Mouse (Mus musculus): Measurements from ENCODE around the gene Slc6a9.

DNA sequence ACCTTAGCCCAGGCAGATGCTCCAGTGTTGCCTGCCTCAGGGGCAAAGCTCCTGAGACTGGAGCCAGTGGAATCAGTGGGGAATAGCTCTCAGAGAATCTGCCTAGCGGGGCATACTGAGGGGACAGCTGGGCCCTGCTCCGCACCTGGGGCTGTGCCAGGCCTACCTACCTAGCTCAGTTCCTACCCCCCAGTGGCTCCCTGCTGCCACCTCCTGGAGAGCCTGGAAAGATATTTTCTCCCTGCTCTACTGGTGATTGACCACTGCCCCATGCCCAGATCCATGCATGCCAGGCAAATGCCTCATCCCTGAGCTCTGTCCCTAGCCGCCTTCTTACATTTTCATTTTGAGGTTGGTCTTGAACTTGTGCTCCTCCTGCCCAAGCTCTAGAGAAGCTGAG is 24.5 kb downstream of the Slc6a9 start:
- TF ChIP-seq CTCF (IDR thresholded peaks at IDR 0.05; ENCODE audit: low read depth, low read length) (peak; percentile 84), POLR2A (IDR thresholded peaks at IDR 0.05; ENCODE audit: extremely low read depth, insufficient read depth, low read length) (no peak)
